In genomic region chr2:85050001-85050634, GRCm38 (mm10) we compare ENCODE assay signal across 9 mouse cellular contexts. TPM values are rescaled to one million over a fixed set of nuclear protein-coding genes. Genes with fewer than 3 reads are reported as not detected.
DNase-seq lines count a peak whose midpoint lies in the region; ATAC-seq lines count a peak whose summit lies in the region.
"Had no signal": no experiment of that assay in that cellular context is flagged by ENCODE, and none has a peak within 500 bp of the region (broad histone marks: within the 10 kb centered on the region; RNA-seq: fewer than 3 reads in every experiment).

No protein-coding gene starts in this region.

- H3K27ac ChIP-seq in forebrain, embryonic 10.5 days: peak overlapping the region; percentile 82
- peak overlapping the region; percentile 95 for H3K27ac ChIP-seq in heart, embryonic 15.5 days

- H3K4me3 ChIP-seq in forebrain, embryonic 10.5 days: peak overlapping the region; percentile 47
- peak overlapping the region; percentile 92 for H3K4me3 ChIP-seq in heart, embryonic 15.5 days

- no peaks in the 10 kb centered on the region for H3K27me3 ChIP-seq in forebrain, embryonic 10.5 days (ENCODE audit: poor library complexity, severe bottlenecking)
- H3K27me3 ChIP-seq in heart, embryonic 15.5 days: no peaks in the 10 kb centered on the region
- H3K27me3 ChIP-seq: CH12.LX had no signal

- H3K4me2 ChIP-seq in heart, embryonic 15.5 days: peak overlapping the region; percentile 80

- peak overlapping the region; percentile 41; the same call in 1 of the 2 replicates for H3K9ac ChIP-seq in heart, embryonic 15.5 days

- ATAC-seq in heart, embryonic 15.5 days (replicated peaks; ENCODE audit: insufficient number of reproducible peaks, insufficient read depth, low FRiP score, low read depth): peak; percentile 17; the same call in 1 of the 2 replicates
- ATAC-seq in monocyte, adult 5-6 weeks (replicated peaks; ENCODE audit: insufficient number of reproducible peaks, low FRiP score, low TSS enrichment, poor library complexity, severe bottlenecking): no peak

- DNase-seq in layer of hippocampus, adult 11-12 months (ENCODE audit: low spot score): peak; percentile 61
- DNase-seq in layer of hippocampus, adult 8-10 months (ENCODE audit: low spot score in 2 of 2): no peak
- peak; percentile 60 for DNase-seq in forebrain, embryonic 10.5 days (ENCODE audit: extremely low spot score, low spot score)
- DNase-seq in kidney, postnatal 10 days: peak; percentile 78
- DNase-seq in lung, adult 18-20 months: peak; percentile 84 to 86
- peak; percentile 69 for DNase-seq in ovary, adult 18-20 months (ENCODE audit: low spot score)

- WGBS in forebrain, embryonic 10.5 days: 4% methylated on average over 10 of the region's 10 CpGs
- WGBS in heart, embryonic 15.5 days: 24% methylated on average over 10 of the region's 10 CpGs

- peaks cover 61% of the 10 kb centered on the region for H3K36me3 ChIP-seq in forebrain, embryonic 10.5 days (replicated peaks)
- peaks cover 31% of the 10 kb centered on the region for H3K36me3 ChIP-seq in heart, embryonic 15.5 days

- peaks cover 51% of the 10 kb centered on the region for H3K4me1 ChIP-seq in forebrain, embryonic 10.5 days
- peaks cover 47% of the 10 kb centered on the region for H3K4me1 ChIP-seq in heart, embryonic 15.5 days (replicated peaks)

- no peaks in the 10 kb centered on the region for H3K9me3 ChIP-seq in forebrain, embryonic 10.5 days
- H3K9me3 ChIP-seq in heart, embryonic 15.5 days (replicated peaks): no peaks in the 10 kb centered on the region

RNA-seq across cellular contexts. Expression of gene Tnks1bp1, which starts 2.3 kb away (rescaled TPM):
- 100 to 1,000 TPM; 160 to 169 (median 163) TPM for total RNA-seq in layer of hippocampus, adult 8-10 months (2022)
- 26.6 and 36.1 TPM in 2 replicates for polyA plus RNA-seq in forebrain, embryonic 10.5 days (2016; fragmentation: Nextera tagmentation; extraction: Ambion mirVana)
- 23.9 and 31.7 TPM in 2 replicates for polyA plus RNA-seq in heart, embryonic 15.5 days (2015; fragmentation: Nextera tagmentation; extraction: Ambion mirVana)
- total RNA-seq in monocyte, adult 5-6 weeks (2017): 7.1 to 18.7 TPM (median 10.0 TPM) in 3 replicates

RNA-seq across cellular contexts. Expression of gene P2rx3, which starts 12.9 kb away (rescaled TPM):
- 1 to 10 TPM; 2.1 to 2.6 (median 2.3) TPM for total RNA-seq in layer of hippocampus, adult 8-10 months (2022)
- 2.7 and 3.6 TPM in 2 replicates for polyA plus RNA-seq in forebrain, embryonic 10.5 days (2016; fragmentation: Nextera tagmentation; extraction: Ambion mirVana)
- polyA plus RNA-seq in heart, embryonic 15.5 days (2015; fragmentation: Nextera tagmentation; extraction: Ambion mirVana): 0.33 and 0.68 TPM in 2 replicates
- 0.29 TPM in 1 of 3 replicates, not detected in the others for total RNA-seq in monocyte, adult 5-6 weeks (2017)

RNA-seq across cellular contexts. Expression of gene Ssrp1, which starts 13.1 kb away (rescaled TPM):
- 100 to 1,000 TPM; 111 to 137 (median 126) TPM for total RNA-seq in layer of hippocampus, adult 8-10 months (2022)
- polyA plus RNA-seq in forebrain, embryonic 10.5 days (2016; fragmentation: Nextera tagmentation; extraction: Ambion mirVana): 433 and 446 TPM in 2 replicates
- polyA plus RNA-seq in heart, embryonic 15.5 days (2015; fragmentation: Nextera tagmentation; extraction: Ambion mirVana): 104 and 141 TPM in 2 replicates
- total RNA-seq in monocyte, adult 5-6 weeks (2017): 113 to 215 TPM (median 119 TPM) in 3 replicates

Comparison
In these comparisons a context has a peak if more than half of its experiments do, and no peak if none do; other contexts are left out.
1. DNase-seq: peak in layer of hippocampus, adult 11-12 months (single experiment), forebrain, embryonic 10.5 days (single experiment), kidney, postnatal 10 days (single experiment), lung, adult 18-20 months (2 of 2) and ovary, adult 18-20 months (single experiment); none in layer of hippocampus, adult 8-10 months (0 of 2).